Mouse (Mus musculus) B cell, adult 62 days (primary cell): ENCODE data around the gene Mtap. TPM values are rescaled to one million over a fixed set of nuclear protein-coding genes. Genes with fewer than 3 reads are reported as not detected.

ENCODE experiments used
- total RNA-seq: library from RNA; stranded (reverse); gene quantifications from 4 replicates; pipeline ENCODE4 v1.2.4, GENCODE M21; 2023

The Mtap gene
- 25.3 to 31.8 TPM (median 27.9 TPM) in 4 replicates for total RNA-seq

GRCm38 (mm10) chr4:89136906-89137541 lies at the start of gene Mtap:
Mtap (plus strand) TSS chr4:89137122.

Other genes with a start within 250 kb of the Mtap start
- gene Cdkn2a, start 157.5 kb downstream of the Mtap start, total RNA-seq, result not detected in 4 replicates
- not detected in 4 replicates for gene Cdkn2b, start 173.9 kb downstream of the Mtap start, total RNA-seq